Mouse (Mus musculus) kidney, postnatal 4 days (tissue): ENCODE measurements around the gene Nrde2.
"Not testable (repeated sequence)": the region's sequence is repeated elsewhere in the genome, so short reads cannot be mapped to it uniquely, and the experiment has no call there.

Experiments used
- DNase-seq, 2 experiments: peaks; one replicate each; pipeline ENCODE4 v3.0.0; 2021; ENCODE audit warnings: mixed read lengths in 2 of 2

The Nrde2 gene

DNA sequence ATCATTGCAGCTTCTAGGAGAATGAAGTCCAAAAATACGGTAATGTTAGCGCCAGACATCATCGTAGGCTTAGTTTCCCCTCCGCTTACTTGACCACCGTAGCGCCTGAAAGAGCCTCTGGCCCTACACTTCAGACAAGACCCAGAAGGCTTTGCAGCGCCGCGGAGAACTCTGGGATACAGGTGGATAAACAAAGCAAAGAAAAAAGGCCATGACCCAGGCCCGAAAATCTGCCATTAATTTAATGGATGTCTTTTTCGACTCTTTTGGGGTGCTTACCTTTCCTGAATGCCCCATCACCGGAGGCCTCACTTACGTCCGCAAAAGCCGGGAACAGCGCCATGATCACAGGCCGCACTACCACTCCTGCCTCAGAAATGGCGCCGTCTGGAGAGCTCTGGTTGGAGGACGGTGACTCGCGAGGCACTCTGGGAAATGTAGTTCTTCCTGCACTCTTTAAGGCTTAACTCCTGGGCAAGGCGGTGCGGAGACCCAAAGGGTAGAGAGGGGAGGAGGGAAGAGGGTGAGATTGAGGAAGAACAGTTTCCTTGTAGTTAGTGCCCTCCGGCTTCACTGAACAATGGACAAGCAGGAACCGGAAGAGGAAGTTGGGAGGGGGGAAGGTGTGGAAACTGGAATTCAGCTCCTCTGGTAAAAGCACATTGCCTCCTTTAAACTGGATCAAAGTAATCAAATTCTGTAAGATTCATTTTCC, at the start of gene Nrde2:
TSS of gene Nrde2 (minus strand) at position 393 of the 715 bp plus-strand sequence.
- peak; percentile 86 to 93 for DNase-seq

- peak; percentile 49 to 56 for DNase-seq
These were observed 47.5 kb upstream of the Nrde2 start for GRCm38 (mm10) chr12:100206926-100207325.

GRCm38 (mm10) chr12:100206521-100206920, 47.1 kb upstream of the Nrde2 start:
- no peak for DNase-seq

GRCm38 (mm10) chr12:100205156-100205555, 45.7 kb upstream of the Nrde2 start:
- no peak for DNase-seq

GRCm38 (mm10) chr12:100203759-100204158, 44.3 kb upstream of the Nrde2 start:
- no peak for DNase-seq

- DNase-seq = peak; percentile 93 to 96
These were observed 42.4 kb upstream of the Nrde2 start for GRCm38 (mm10) chr12:100201838-100202237.

DNA sequence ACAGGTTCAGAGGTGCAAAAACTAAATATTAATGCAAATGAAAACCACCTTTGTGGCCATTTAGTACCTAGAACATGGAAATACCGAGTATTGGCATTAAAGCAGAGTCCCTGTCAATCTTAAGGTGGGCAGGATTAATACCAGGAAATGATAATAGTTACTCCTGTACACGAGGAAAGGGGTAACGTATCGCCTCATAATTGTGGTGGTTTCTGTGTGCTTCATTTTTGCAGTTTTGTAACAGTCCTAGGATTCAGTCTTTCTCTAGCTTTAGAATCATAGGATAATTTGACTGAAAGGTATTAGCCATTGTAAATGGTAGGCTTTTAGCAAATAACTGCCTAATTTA, 41.9 kb upstream of the Nrde2 start:
- DNase-seq = no peak

DNA sequence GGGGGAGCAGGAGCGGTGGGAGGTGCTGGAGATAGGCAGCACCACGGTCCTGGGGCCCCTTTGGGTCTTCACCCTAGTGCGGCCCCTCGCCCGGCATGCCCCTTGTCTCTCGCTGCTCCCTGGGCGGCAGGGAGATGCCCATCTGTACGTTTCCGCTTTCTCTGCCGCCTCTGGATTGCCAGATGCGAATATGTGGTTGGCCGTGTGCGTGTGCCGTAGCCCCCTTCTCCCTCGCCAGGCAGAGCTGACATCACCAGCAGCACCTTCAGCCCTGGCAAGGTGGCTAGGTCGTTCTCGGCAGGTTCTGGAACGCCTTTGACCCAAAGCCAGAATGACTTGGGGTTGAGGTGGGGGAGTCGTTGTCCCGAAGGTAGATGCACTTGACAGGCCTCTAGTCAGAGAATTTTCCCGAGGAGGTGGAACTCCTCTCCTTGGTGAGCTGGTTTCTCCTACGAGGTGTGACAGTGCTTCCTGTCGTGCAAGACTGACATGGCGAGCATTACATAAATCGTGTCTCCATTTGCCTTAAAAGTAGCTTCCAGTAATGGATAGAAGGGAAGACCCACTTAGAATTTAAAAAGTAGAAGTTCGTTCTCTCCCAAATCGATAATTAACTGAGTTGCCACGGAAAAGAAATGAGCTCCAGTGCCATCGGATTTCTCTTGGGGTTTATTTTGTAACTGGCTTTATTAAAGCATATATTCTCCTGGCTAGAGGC, 41.4 kb upstream of the Nrde2 start:
- no peak for DNase-seq

DNA sequence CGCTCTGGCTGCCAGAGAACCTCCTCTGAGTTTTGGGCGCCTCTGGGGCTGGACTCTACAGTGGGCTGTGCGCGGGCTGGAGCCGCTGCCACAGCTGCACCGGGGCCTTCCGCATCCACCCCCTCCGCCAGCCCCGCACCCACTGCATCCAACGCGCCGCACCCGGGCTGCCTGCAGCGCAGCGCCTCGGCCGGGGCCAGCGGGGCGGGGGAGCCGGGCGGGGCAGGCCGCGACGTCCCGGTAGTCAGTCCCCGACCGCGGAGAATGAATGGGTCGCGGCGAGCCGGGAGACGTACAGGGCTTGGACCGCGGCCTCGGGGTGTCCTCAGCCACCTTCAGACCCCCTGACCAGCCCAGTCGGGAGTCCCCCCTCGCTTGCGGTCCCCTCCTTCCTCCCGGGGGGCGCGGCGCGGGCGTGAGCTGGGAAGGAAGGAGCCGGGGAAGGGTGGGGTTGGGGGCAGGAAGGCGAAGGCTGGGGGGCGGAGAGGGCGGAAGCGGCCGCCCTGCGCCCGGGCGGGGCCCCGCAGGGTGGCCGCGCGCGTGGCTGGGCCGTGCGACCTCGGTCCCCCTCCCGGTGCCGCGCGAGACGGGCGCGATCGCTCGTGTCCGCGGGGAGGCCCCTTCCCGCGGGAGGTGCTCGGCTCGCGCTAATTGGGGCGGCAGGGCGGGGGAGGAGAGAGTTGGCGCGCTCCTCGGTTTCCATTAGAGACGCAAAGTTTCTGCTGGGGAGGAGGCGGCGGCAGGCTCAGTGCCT, 40.6 kb upstream of the Nrde2 start:
- peak; percentile 71 to 81 for DNase-seq

DNA sequence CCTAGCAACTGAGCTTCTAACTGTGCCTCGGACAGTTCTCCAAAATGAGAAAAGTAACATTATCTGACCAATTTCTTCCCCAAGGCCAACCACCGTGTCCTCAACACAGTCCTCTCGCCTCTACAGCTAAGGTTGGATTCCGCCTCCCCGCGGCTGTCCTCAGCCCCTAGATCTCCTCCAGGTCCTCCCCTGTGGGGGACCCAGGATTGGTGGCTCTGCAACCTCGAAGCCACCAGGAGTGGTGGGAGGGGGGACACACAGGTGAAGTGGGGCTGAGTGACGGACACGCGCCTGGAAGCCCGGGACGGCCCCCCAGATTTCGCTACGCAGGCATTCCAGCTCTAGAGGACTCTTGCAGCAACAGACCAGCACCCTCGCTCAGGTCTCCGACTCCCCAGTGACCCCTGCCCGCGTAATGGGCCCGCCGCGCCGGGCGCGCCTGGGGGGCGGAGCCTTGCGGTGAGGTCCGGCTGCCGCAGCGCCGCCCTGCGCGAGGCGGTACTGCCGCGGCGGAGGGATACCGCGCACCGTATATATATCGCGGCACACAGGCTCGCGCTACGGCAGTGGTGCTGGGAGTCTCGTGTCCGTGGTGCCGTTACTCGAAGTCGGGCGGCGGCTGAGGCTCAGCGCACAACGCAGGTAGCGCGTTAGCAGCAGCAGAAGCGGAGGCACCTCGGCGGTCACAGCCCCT, 39.7 kb upstream of the Nrde2 start, which contains the start of gene Calm1:
TSS of gene Calm1 (plus strand) at position 469 of the 694 bp plus-strand sequence.
- DNase-seq = peak; percentile 96 to 97

GRCm38 (mm10) chr12:100196786-100197185, 37.3 kb upstream of the Nrde2 start:
- no peak for DNase-seq

DNA sequence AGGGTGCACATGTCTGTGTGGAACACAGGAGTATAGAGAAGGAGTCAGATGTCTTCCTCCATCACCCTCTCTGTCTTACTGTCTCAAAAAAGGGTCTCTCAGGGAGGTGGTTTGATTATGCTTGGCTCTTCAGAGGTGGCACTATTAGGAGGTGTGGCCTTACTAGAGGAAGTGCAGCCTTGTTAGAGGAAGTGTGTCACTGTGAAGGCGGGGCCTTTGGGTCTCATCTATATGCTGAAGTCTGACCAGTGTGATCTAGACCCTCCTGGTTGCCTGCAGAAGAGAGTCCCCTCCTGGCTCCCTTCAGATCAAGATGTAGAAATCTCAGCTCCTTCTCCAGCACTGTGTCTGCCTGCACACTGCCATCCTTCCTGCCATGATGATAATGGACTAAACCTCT, 34.7 kb upstream of the Nrde2 start:
- DNase-seq = no peak

DNA sequence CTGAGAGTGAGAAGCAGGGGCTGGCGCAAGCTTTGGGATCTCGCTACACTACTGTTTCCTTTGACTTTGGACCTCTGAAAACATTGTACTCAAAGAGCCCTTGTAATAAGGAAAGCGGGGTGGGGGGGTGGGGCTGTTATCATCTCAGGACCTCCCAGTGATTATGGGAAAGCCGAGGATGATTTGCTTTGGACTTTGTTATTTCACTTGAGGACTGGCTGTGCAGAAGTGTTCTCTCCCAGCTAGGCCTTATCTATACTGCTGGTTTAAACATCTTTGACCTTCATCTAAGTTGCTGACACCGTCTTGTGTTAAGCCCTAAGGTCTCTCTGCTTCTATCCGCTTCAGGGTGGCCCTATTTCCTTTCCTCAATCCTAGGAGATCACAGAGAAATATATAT, 31.3 kb upstream of the Nrde2 start:
- DNase-seq = no peak

DNA sequence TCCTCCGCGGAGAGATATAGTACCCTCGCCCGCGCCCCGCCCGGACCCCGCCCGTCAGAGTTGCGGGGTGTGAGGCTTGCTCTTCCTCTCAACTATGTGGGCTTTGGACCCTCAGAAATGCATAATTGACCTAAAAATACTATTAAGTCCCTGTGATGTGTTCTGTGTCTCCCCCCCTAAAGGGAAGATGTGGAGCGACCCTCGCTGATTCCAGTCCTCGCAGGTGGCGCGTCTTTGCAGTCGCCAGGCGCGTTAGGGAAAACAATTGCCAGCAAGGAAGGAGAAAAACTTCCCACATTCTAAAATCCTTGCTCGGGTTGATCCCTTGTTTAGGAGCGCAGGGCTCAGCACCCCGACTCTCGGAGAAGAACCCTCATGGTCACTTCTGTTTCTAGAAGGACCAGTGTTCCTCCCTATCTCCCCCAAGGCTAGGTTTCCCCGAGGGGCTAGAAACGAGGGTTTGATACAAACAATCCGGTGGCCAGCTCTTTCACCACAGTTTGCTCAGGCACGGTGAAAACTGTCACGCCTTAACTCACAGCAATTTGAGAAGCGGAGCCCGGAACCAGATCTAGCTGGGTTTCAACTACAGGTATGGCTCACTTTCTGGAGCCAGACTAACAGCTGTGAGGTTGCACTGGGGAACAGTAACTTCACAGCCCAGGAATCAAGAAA, 28.4 kb upstream of the Nrde2 start:
- peak; percentile 47 to 67 for DNase-seq

DNA sequence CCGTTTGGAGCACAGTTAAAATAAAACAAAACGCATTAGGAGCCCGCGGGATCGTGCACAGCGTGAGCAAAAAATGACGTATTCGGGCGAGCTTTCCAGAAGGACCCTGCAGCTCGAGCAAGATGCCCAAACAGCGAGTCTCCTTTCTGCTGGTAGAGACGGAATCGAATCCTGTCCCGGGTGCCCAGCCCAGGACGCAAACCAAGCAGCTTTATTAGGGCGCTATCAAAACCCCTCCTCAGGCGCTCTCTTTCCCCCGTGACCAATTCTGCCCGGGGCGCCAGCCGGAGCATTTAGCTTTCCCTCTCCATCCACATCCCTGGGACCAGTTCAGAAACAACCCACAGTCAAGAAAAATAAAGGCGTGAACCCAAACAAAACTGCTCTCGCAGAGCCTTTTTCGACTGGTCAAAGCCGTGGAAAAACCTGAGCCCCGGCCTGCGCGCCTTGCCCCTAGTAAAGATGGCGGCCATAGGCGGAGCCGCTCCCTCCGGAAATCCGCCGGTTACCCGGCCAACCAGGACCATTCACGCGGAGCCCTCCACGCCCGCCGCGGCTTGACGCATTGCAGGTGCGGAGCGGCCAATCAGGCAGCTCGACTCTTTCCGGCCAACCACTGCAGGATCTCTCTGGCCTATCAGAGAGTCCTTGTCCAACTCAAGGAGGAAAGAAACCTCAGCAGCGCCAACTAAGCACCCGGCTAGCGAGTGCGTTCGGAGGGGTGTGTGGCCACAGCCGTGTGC, 27.7 kb upstream of the Nrde2 start:
- DNase-seq = peak; percentile 99

DNA sequence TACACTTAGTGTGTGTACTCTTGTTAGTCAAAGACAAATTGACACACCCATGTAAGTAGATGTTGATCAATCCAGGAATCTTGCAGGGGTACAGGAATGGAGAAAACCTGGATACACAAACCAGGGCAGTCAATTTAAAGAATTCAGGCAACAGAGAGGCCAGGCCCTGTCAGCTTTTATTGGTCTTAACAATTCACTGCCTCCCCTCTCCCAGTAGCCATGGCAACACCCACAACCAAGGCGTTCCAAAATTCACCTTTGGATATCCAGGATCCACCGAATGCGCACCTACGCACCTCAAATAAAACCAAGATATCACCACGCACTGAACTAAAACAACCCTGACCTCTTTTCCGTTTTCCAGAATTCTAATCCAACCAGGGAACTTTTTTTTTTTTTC, 26.9 kb upstream of the Nrde2 start:
- DNase-seq = peak; percentile 42 to 57

- no peak for DNase-seq
These were observed 26.4 kb upstream of the Nrde2 start for GRCm38 (mm10) chr12:100185897-100186296.

- not testable (repeated sequence) for DNase-seq
These were observed 25.5 kb upstream of the Nrde2 start for GRCm38 (mm10) chr12:100184976-100185375.

- no peak for DNase-seq
These were observed 24.5 kb upstream of the Nrde2 start for GRCm38 (mm10) chr12:100183970-100184369.

- no peak for DNase-seq
These were observed 23.2 kb upstream of the Nrde2 start for GRCm38 (mm10) chr12:100182676-100183075.

DNA sequence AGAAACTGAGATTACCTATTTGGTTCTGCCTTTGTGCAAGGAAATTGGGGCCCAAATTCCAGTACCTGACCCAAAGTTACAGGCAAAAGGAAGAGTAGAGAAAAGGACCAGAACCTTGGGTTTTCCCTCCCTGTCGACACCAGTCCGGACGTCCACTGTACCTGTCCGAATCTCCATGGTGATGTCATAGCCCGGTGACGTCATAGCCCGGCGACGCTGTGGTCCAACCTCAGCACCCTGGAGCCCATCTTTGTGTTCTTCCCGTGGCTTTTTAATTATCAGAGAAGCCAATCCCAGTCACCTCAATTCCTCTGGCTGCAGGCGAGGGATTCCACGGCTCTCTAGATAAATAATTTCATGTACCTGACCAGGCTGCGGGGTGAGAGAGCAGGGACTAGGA, 21.3 kb upstream of the Nrde2 start:
- DNase-seq = no peak
